Mouse (Mus musculus) neural tube, embryonic 14.5 days (tissue): ENCODE data around the gene Ak5. TPM values are rescaled to one million over a fixed set of nuclear protein-coding genes. Genes with fewer than 3 reads are reported as not detected.

ENCODE experiments used
- ATAC-seq: fragments of 200-750 bp; cut with Nextera tagmentation; 2 replicates; pipeline ENCODE4 v1.8.0; 2017; ENCODE audit warnings: low read depth, mild to moderate bottlenecking, moderate TSS enrichment, moderate library complexity
- H3K27ac ChIP-seq: fragments of 300-500 bp; sonication (generic); 2 replicates; pipeline ENCODE4 v1.5.1; 2014; ENCODE audit warnings: low read depth, mild to moderate bottlenecking, control low read depth, low read length, moderate library complexity, mixed read lengths
- H3K27me3 ChIP-seq: fragments of 300-500 bp; sonication (generic); 2 replicates; pipeline ENCODE4 v1.6.1; 2014; ENCODE audit warnings: low read length; ENCODE audit not compliant: control insufficient read depth, insufficient read depth
- H3K36me3 ChIP-seq: fragments of 300-500 bp; sonication (generic); 2 replicates; pipeline ENCODE4 v1.6.1; 2014; ENCODE audit warnings: low read length, mixed read lengths; ENCODE audit not compliant: control insufficient read depth, insufficient read depth
- H3K4me1 ChIP-seq: fragments of 300-500 bp; sonication (generic); 2 replicates; pipeline ENCODE4 v1.6.1; 2014; ENCODE audit warnings: low read length; ENCODE audit not compliant: control insufficient read depth, insufficient read depth
- H3K4me2 ChIP-seq: fragments of 300-500 bp; sonication (generic); 2 replicates; pipeline ENCODE4 v1.6.1; 2014; ENCODE audit warnings: mild to moderate bottlenecking, low read depth, low read length, control low read depth
- H3K4me3 ChIP-seq: fragments of 300-500 bp; sonication (generic); 2 replicates; pipeline ENCODE4 v1.5.1; 2014; ENCODE audit warnings: low read depth, low read length, control low read depth, mixed read lengths
- H3K9ac ChIP-seq: fragments of 300-500 bp; sonication (generic); replicated peaks from 2 replicates; pipeline ENCODE4 v1.6.1; 2014; ENCODE audit warnings: low read depth, mild to moderate bottlenecking, control low read depth, low read length, mixed read lengths
- H3K9me3 ChIP-seq: fragments of 300-500 bp; sonication (generic); 2 replicates; pipeline ENCODE4 v1.6.1; 2016; ENCODE audit warnings: low read length; ENCODE audit not compliant: control insufficient read depth
- WGBS: fragments of 180-500 bp; shearing (Covaris S2); extraction: QIAGEN DNeasy Blood & Tissue Kit; methylation state at CpG from one replicate; pipeline ENCODE4 v1.1.7; 2014; 5-methylcytosine and 5-hydroxymethylcytosine counted together
- polyA plus RNA-seq: library from polyadenylated mRNA; unstranded; fragments of >200 nt; fragmentation: Nextera tagmentation; extraction: Ambion mirVana; gene quantifications from 2 replicates; pipeline ENCODE4 v1.2.1, GENCODE M21; 2014

Gene Ak5
- polyA plus RNA-seq, 1 experiment from 2014 or later, result 24.1 TPM

DNA sequence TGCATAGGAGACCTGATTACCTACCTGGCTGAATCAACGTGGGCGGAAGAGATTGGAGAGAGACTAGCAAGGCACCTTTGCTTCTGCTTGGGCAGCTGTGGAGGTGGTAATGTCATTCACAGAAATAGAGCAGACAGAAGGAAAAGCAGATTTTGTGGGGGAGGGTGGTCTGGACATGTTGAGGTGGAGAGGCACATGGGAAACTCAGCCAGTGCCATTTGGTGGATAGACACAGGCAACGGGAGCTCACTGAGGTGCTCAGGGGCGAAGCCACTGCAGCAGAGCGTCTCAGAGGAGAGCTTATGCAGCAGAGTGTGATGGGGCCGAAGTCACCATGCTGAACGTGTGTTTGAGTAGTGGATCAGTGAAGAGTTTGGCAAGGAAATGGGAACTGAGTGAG is 147.1 kb downstream of the Ak5 start:
- H3K9ac ChIP-seq, result no peak overlapping the region
- H3K27ac ChIP-seq, result no peak overlapping the region
- no peaks in the 10 kb centered on the region for H3K9me3 ChIP-seq
- no peak for ATAC-seq
- WGBS, result 91% methylated on average over 7 of the region's 7 CpGs
- no peak overlapping the region for H3K4me3 ChIP-seq
- no peaks in the 10 kb centered on the region for H3K4me1 ChIP-seq
- H3K4me2 ChIP-seq, result no peak overlapping the region
- H3K27me3 ChIP-seq, result no peaks in the 10 kb centered on the region
- H3K36me3 ChIP-seq, result no peaks in the 10 kb centered on the region

- ATAC-seq, result no peak
- no peaks in the 10 kb centered on the region for H3K4me1 ChIP-seq
- H3K9me3 ChIP-seq, result no peaks in the 10 kb centered on the region
- H3K4me2 ChIP-seq, result no peak overlapping the region
- no peak overlapping the region for H3K27ac ChIP-seq
- no peaks in the 10 kb centered on the region for H3K36me3 ChIP-seq
- H3K4me3 ChIP-seq, result no peak overlapping the region
- H3K9ac ChIP-seq, result no peak overlapping the region
- WGBS, result 84% methylated on average over 3 of the region's 3 CpGs
- no peaks in the 10 kb centered on the region for H3K27me3 ChIP-seq
Observed at GRCm38 (mm10) chr3:152520074-152520473, 148.1 kb downstream of the Ak5 start.

GRCm38 (mm10) chr3:152519556-152519955 is 148.6 kb downstream of the Ak5 start:
- WGBS, result 87% methylated on average over 10 of the region's 10 CpGs
- ATAC-seq, result no peak

GRCm38 (mm10) chr3:152516569-152516968 is 151.6 kb downstream of the Ak5 start:
- ATAC-seq, result no peak
- no peak overlapping the region for H3K9ac ChIP-seq
- no peaks in the 10 kb centered on the region for H3K27me3 ChIP-seq
- no peaks in the 10 kb centered on the region for H3K36me3 ChIP-seq
- no peak overlapping the region for H3K4me2 ChIP-seq
- 71% methylated on average over 3 of the region's 3 CpGs for WGBS
- no peak overlapping the region for H3K27ac ChIP-seq
- H3K4me1 ChIP-seq, result no peaks in the 10 kb centered on the region
- H3K9me3 ChIP-seq, result no peaks in the 10 kb centered on the region
- H3K4me3 ChIP-seq, result no peak overlapping the region

More at GRCm38 (mm10) chr3:152519556-152519955, 148.6 kb downstream of the Ak5 start:
- no peaks in the 10 kb centered on the region for H3K9me3 ChIP-seq
- H3K36me3 ChIP-seq, result no peaks in the 10 kb centered on the region
- H3K9ac ChIP-seq, result no peak overlapping the region
- H3K27ac ChIP-seq, result no peak overlapping the region
- H3K4me2 ChIP-seq, result no peak overlapping the region
- H3K4me1 ChIP-seq, result no peaks in the 10 kb centered on the region
- H3K27me3 ChIP-seq, result no peaks in the 10 kb centered on the region
- H3K4me3 ChIP-seq, result no peak overlapping the region

- Histone ChIP-seq H3K27ac (peak overlapping the region; percentile 44; the same call in 1 of the 2 replicates), H3K9me3 (no peaks in the 10 kb centered on the region), H3K4me1 (no peaks in the 10 kb centered on the region), H3K27me3 (no peaks in the 10 kb centered on the region), H3K4me3 (no peak overlapping the region), H3K36me3 (no peaks in the 10 kb centered on the region), H3K9ac (no peak overlapping the region), H3K4me2 (no peak overlapping the region)
- peak; percentile 58; the same call in 1 of the 2 replicates for ATAC-seq
- 15% methylated on average over 6 of the region's 6 CpGs for WGBS
Observed at GRCm38 (mm10) chr3:152515959-152516358, 152.2 kb downstream of the Ak5 start.

GRCm38 (mm10) chr3:152512517-152512916 is 155.6 kb downstream of the Ak5 start:
- Histone ChIP-seq H3K4me1 (no peaks in the 10 kb centered on the region), H3K4me2 (no peak overlapping the region), H3K9me3 (no peaks in the 10 kb centered on the region), H3K27me3 (no peaks in the 10 kb centered on the region), H3K4me3 (no peak overlapping the region), H3K36me3 (no peaks in the 10 kb centered on the region), H3K27ac (no peak overlapping the region), H3K9ac (no peak overlapping the region)
- 91% methylated on average over 2 of the region's 2 CpGs for WGBS
- no peak for ATAC-seq

DNA sequence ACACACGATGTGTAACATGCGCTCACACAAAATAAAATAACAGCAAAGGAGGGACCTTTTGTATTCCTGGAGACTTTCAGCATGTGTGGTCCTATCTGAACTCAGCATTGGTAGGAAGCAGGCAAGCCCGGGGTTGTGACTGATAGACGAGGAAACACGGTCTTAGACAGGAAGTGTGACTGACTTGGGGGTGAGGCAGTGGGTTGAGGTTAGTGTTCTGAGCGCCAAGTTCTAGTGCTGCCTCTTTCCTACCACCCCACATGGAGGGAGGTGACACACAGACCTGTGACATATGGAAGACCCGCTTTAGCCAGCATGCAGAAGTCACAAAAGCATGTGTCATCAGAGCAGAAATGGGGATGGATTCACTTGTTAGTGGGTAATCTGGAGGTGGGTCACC is 158.9 kb downstream of the Ak5 start:
- ATAC-seq, result no peak
- Histone ChIP-seq H3K4me3 (no peak overlapping the region), H3K4me2 (no peak overlapping the region), H3K27me3 (no peaks in the 10 kb centered on the region), H3K9me3 (no peaks in the 10 kb centered on the region), H3K4me1 (no peaks in the 10 kb centered on the region), H3K36me3 (no peaks in the 10 kb centered on the region), H3K27ac (no peak overlapping the region), H3K9ac (no peak overlapping the region)
- WGBS, result 92% methylated on average over 7 of the region's 7 CpGs

DNA sequence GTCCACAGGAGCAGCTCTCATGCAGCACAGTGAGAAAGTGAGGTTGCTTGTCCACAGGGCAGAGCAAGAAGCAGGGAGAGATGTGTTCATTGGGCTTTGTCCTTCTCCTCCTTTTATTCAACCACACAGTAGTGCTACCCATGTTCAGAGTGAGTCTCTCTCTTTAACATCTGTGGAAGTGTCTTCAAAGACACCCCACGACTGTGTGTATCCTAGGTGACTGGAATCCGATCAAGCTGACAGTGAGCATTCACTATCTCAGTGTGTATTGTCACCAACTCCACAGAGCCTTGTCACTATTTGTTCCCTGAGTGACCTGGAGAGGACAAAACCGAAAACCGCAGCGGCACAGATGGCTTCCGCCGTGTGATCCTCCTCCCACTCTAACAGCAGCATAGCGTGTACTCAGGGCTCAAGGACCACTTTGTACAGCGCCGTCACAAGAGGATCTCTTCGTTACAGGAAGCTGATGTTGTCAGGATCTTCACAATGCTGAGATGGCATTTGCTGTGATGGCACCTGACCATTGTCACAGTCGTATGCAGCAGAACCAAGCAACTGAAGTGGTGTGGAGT is 159.7 kb downstream of the Ak5 start:
- H3K9me3 ChIP-seq, result no peaks in the 10 kb centered on the region
- H3K36me3 ChIP-seq, result no peaks in the 10 kb centered on the region
- H3K4me2 ChIP-seq, result no peak overlapping the region
- H3K4me3 ChIP-seq, result no peak overlapping the region
- no peaks in the 10 kb centered on the region for H3K27me3 ChIP-seq
- no peaks in the 10 kb centered on the region for H3K4me1 ChIP-seq
- no peak overlapping the region for H3K9ac ChIP-seq
- ATAC-seq, result peak; percentile 9; the same call in 1 of the 2 replicates
- WGBS, result 67% methylated on average over 12 of the region's 12 CpGs
- no peak overlapping the region for H3K27ac ChIP-seq

- peak; percentile 41; the same call in 1 of the 2 replicates for ATAC-seq
- no peaks in the 10 kb centered on the region for H3K27me3 ChIP-seq
- no peak overlapping the region for H3K27ac ChIP-seq
- H3K4me2 ChIP-seq, result no peak overlapping the region
- WGBS, result 68% methylated on average over 8 of the region's 8 CpGs
- H3K9me3 ChIP-seq, result no peaks in the 10 kb centered on the region
- no peaks in the 10 kb centered on the region for H3K4me1 ChIP-seq
- no peak overlapping the region for H3K9ac ChIP-seq
- H3K4me3 ChIP-seq, result no peak overlapping the region
- no peaks in the 10 kb centered on the region for H3K36me3 ChIP-seq
Observed at GRCm38 (mm10) chr3:152507900-152508299, 160.3 kb downstream of the Ak5 start.
